Mouse (Mus musculus) midbrain, embryonic 14.5 days (tissue): Measurements from ENCODE around the gene Igfbpl1. TPM values are rescaled to one million over a fixed set of nuclear protein-coding genes. Genes with fewer than 3 reads are reported as not detected.

Source experiments
- ATAC-seq: fragments of 200-750 bp; cut with Nextera tagmentation; 2 replicates; pipeline ENCODE4 v1.8.0; 2017; ENCODE audit warnings: moderate number of reproducible peaks, moderate library complexity; ENCODE audit not compliant: low FRiP score, low TSS enrichment
- DNase-seq: peaks from one replicate; pipeline ENCODE4 v3.0.0-alpha.2; 2015
- H3K27ac ChIP-seq: fragments of 300-500 bp; sonication (generic); replicated peaks from 2 replicates; pipeline ENCODE4 v1.5.1; 2014; ENCODE audit warnings: mild to moderate bottlenecking, low read depth, low read length, moderate library complexity
- H3K27me3 ChIP-seq: fragments of 300-500 bp; sonication (generic); 2 replicates; pipeline ENCODE4 v1.6.1; 2014; ENCODE audit warnings: low read length, control low read depth, mixed read lengths; ENCODE audit not compliant: control insufficient read depth, insufficient read depth
- H3K36me3 ChIP-seq: fragments of 300-500 bp; sonication (generic); 2 replicates; pipeline ENCODE4 v1.6.1; 2014; ENCODE audit warnings: low read length, control low read depth; ENCODE audit not compliant: control insufficient read depth, insufficient read depth
- H3K4me1 ChIP-seq: fragments of 300-500 bp; sonication (generic); 2 replicates; pipeline ENCODE4 v1.6.1; 2014; ENCODE audit warnings: mild to moderate bottlenecking, antibody characterized with exemption, low read length, control low read depth; ENCODE audit not compliant: control insufficient read depth, insufficient read depth
- H3K4me2 ChIP-seq: fragments of 300-500 bp; sonication (generic); 2 replicates; pipeline ENCODE4 v1.6.1; 2014; ENCODE audit warnings: mild to moderate bottlenecking, low read length, moderate library complexity
- H3K4me3 ChIP-seq: fragments of 300-500 bp; sonication (generic); replicated peaks from 2 replicates; pipeline ENCODE4 v1.5.1; 2014; ENCODE audit warnings: low read depth, low read length
- H3K9ac ChIP-seq: fragments of 300-500 bp; sonication (generic); replicated peaks from 2 replicates; pipeline ENCODE4 v1.6.1; 2014; ENCODE audit warnings: mild to moderate bottlenecking, low read length, moderate library complexity
- H3K9me3 ChIP-seq: fragments of 300-500 bp; sonication (generic); 2 replicates; pipeline ENCODE4 v1.6.1; 2016; ENCODE audit warnings: low read length, control low read depth, mixed read lengths; ENCODE audit not compliant: control insufficient read depth
- WGBS: fragments of 180-500 bp; shearing (Covaris S2); extraction: QIAGEN DNeasy Blood & Tissue Kit; methylation state at CpG from one replicate; pipeline ENCODE4 v1.1.7; 2014; 5-methylcytosine and 5-hydroxymethylcytosine counted together
- polyA plus RNA-seq: library from polyadenylated mRNA; unstranded; fragments of >200 nt; fragmentation: Nextera tagmentation; extraction: Ambion mirVana; gene quantifications from 2 replicates; pipeline ENCODE4 v1.2.1, GENCODE M21; 2014

The Igfbpl1 gene
- 112 and 143 TPM in 2 replicates for polyA plus RNA-seq

DNA sequence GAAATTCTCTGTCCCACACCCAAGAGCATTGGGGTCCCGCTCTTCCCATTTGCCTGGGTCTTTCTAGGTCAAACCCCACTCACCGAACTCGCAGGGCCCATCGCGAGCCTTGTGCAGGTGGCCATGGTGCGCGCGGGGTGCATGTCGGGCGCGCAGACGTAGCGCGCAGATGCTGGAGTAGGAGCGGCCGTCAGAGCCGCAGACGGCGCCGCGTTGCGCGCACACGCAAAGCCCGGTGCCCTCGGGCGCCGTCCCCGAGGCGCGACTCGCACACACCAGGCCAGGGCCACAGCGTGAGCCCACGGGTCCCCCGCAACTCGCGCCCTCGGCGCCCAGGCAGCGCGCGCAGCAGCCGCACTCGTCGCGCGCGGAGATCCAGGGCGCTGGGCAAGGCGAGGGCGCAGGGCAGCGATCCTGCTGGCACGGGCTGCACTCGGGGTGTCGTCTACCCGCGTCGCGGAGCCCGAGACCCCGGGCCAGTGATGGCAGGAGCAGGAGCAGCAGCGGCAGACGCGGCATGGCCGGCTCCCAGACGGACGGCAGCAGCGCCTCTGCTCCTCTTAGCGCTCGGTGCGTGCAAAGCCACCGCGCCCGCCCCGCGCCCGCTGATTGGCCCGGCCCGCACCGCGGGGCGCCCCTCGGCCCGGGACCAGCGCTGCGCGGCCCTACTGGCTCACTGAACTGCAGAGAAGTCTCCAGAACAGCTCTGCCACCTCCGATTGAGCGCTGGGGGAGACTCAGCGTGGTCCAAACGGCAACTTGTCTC is at the start of gene Igfbpl1:
Gene Igfbpl1 (minus strand): TSS at position 649 of the 766 bp plus-strand sequence.
- peak; percentile 34; the same call in 1 of the 2 replicates for ATAC-seq
- H3K4me1 ChIP-seq: peaks cover 56% of the 10 kb centered on the region
- H3K27ac ChIP-seq: peak within 1 kb of the TSS; percentile 92
- DNase-seq: peak; percentile 83
- under 1% methylated on average over 91 of the region's 91 CpGs for WGBS
- peak within 1 kb of the TSS; percentile 71 for H3K4me2 ChIP-seq
- peak within 1 kb of the TSS; percentile 65 for H3K4me3 ChIP-seq
- no peaks in the 10 kb centered on the region for H3K9me3 ChIP-seq
- peaks cover 17% of the 10 kb centered on the region; the same call in 1 of the 2 replicates for H3K27me3 ChIP-seq
- H3K9ac ChIP-seq: peak within 1 kb of the TSS; percentile 84
- no peaks in the 10 kb centered on the region for H3K36me3 ChIP-seq

DNA sequence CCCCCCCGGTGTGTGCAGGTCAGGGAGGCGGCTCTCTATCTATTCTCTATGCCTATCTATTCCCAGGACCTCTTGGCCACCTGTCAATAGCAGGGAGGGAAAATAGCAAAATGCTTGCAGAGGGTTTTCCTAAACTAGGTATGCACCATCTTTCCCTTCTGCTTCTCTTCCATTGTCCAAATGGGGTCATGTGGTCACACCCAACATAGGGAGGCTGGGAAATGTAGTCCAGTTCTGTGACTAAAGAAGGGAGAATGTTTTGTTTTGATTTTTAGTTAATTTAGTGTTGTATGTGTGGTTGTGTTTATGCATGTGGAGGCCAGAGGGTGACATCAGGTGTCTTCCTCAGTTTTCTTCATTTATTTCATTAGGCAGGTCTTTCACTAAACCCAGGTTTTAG is 45.4 kb upstream of the Igfbpl1 start:
- H3K27me3 ChIP-seq: no peaks in the 10 kb centered on the region
- no peak overlapping the region for H3K9ac ChIP-seq
- 0 out of 2 replicates have a peak, but pooled peaks cover 4% of the 10 kb centered on the region for H3K4me1 ChIP-seq
- WGBS: 96% methylated on average over 2 of the region's 2 CpGs
- 0 out of 2 replicates have a peak, but pooled peaks cover 7% of the 10 kb centered on the region for H3K9me3 ChIP-seq
- ATAC-seq (no peak), DNase-seq (no peak)
- H3K4me2 ChIP-seq: no peak overlapping the region
- no peaks in the 10 kb centered on the region for H3K36me3 ChIP-seq
- H3K27ac ChIP-seq: no peak overlapping the region
- H3K4me3 ChIP-seq: no peak overlapping the region

DNA sequence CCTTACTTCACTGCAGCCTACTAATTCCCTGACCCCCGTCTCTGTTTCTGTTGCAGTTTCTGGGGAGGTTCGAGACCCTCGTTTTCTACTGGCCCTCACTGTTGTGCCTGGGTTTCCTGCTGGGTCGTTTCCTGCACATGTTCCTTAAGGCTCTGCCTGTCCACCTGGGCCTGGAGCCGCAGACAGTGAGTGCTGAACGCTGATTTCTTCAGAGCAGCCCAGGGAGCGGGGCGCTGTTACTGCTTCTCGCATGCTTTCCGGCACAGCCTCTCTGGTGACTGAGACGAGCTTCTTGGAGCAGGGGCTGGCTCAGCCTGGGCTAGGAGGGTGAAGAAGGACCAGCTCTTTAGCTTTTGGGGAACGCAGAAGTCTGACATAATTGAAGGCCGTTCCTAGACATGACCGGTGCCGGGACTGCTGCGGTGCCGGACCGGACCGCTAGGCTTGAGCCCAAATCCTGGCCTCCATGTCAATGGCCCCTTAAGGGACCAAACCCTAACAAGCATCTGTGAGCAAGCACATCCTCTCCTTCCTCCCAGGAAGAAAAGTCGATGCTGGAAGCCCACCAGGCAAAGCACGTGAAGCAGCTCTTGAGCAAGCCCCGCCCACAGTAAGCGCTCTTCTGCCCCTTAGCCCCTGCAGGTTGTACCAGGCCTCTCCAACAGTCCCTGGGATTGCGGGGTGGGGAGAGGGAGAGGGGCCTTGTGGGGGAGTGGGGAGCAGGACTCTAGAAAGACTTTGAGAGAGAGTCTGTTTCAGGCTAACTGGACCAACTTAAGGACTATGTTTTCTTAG is 42.5 kb upstream of the Igfbpl1 start:
- H3K9me3 ChIP-seq: no peaks in the 10 kb centered on the region
- WGBS: 27% methylated on average over 24 of the region's 24 CpGs
- DNase-seq (peak; percentile 32), ATAC-seq (no peak)
- H3K36me3 ChIP-seq: no peaks in the 10 kb centered on the region
- no peak overlapping the region for H3K4me3 ChIP-seq
- no peaks in the 10 kb centered on the region for H3K27me3 ChIP-seq
- H3K4me1 ChIP-seq: 0 out of 2 replicates have a peak, but pooled peaks cover 4% of the 10 kb centered on the region
- peak overlapping the region; percentile 14 for H3K4me2 ChIP-seq
- H3K27ac ChIP-seq: no peak overlapping the region
- H3K9ac ChIP-seq: no peak overlapping the region

DNA sequence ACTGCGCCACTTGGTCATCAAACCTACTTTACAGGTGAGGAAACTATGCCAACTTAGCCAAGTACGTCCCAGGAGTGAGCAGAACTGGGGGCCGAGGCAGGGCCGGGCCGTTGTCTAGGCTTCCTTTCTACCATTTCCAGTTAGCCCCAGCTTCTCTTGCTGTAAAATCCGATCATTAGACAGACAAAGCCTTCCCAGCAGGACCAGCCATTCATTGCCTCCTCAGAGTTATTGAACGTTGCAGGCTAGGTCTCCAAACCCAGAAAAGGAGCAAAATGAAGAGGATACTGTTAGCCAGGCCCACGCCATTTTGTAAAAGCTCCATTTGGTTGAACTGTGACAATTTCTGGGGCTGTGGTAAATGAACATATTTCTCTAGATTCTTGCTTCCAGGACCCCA is 40.7 kb upstream of the Igfbpl1 start:
- Histone ChIP-seq H3K4me3 (no peak overlapping the region), H3K4me1 (0 out of 2 replicates have a peak, but pooled peaks cover 4% of the 10 kb centered on the region), H3K9ac (no peak overlapping the region), H3K27ac (no peak overlapping the region), H3K4me2 (no peak overlapping the region), H3K27me3 (no peaks in the 10 kb centered on the region), H3K9me3 (no peaks in the 10 kb centered on the region), H3K36me3 (no peaks in the 10 kb centered on the region)
- ATAC-seq: no peak
- DNase-seq: no peak
- 57% methylated on average over 8 of the region's 8 CpGs for WGBS

DNA sequence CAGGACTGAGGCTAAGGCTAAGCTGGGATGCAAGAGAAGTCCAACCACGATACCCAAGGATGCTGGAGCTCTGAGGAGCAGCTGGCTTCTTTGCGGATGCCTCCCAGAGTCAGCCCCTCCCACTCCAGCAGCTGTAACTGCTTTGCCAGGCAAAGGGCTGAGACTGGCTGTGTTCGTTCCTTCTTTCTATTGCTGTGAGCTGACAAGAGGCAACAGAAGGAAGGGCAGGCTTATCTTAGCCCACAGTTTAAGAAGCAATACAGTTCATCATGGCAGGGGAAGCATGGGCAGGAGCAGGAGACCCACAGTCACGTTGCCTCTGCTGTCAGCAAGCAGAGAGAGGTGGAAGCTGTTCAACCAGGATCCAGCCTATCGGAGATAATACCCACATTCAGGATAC is 34.4 kb upstream of the Igfbpl1 start:
- Histone ChIP-seq H3K27me3 (no peaks in the 10 kb centered on the region), H3K4me3 (no peak overlapping the region), H3K4me2 (no peak overlapping the region), H3K4me1 (no peaks in the 10 kb centered on the region), H3K36me3 (no peaks in the 10 kb centered on the region), H3K27ac (no peak overlapping the region), H3K9ac (no peak overlapping the region), H3K9me3 (no peaks in the 10 kb centered on the region)
- DNase-seq: no peak
- ATAC-seq: no peak
- 50% methylated on average over 5 of the region's 5 CpGs for WGBS

DNA sequence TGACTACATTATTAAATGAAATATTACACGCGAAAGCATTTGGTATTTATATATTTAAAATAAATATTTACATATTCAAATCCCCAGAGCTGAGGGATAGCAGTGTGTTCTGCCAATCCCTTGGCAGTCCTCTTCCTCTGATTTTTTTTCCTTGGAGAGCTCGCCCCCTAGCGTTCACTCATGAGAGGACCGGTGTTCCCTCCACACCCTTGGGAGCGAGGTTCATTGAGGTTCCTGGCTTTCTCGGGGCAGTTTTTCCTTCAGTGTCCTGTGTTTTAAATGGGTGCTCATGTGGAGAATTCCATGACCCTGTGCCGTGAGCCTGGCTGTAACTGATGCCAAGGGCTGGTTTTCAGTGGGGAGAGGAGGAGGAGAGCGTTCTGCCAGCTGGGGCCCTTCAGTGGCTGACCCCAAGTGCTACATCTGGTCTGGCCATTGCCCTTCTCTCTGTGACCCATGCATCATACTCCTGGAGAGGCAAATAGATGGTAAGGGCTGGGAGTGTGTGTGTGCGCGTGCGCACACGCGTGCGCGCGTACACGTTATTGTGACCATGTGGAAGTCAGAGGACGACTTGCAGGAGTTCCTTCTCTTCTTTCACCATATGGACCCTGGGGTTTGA is 29.2 kb upstream of the Igfbpl1 start:
- Histone ChIP-seq H3K9ac (no peak overlapping the region), H3K4me3 (no peak overlapping the region), H3K36me3 (no peaks in the 10 kb centered on the region), H3K27ac (no peak overlapping the region), H3K4me1 (no peaks in the 10 kb centered on the region), H3K4me2 (no peak overlapping the region), H3K27me3 (no peaks in the 10 kb centered on the region), H3K9me3 (no peaks in the 10 kb centered on the region)
- ATAC-seq (no peak; the same call in 1 of the 2 replicates), DNase-seq (peak; percentile 89)
- WGBS: 44% methylated on average over 19 of the region's 19 CpGs

DNA sequence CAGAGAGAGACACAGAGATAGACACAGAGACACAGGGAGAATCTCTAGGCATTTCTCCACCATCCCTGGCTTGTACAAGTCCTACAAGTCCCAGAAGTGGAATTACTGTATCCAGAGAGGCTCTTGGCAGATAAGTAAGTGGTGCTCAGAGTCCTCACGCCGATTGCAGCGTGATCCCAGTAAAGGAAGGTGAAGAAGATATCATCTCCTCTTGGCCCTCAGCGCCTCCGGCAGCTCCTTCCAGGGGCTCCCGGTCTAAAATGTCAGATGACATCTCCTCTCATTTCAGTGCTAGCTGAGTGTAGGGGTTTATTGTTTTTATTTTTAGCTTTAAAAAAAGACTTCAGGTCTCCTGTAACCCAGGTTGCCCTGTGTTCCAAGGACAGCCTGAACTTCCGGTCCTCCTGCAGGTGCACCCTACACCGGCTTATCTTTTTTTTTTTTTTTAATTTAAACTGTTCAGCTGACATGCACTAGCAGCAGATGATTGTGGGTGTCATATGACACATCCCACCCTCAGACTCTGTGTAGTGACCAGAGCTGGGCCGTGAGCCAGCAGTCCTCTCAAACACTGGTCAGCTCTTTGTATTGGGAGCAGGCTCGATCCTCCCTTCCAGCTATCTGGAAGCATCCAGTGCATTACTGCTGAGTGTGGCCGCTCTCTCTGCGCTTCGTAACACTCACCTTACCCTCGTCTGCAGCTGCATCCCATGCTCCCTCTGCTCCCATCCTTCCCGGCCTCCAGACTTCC is 26.9 kb upstream of the Igfbpl1 start:
- no peaks in the 10 kb centered on the region for H3K36me3 ChIP-seq
- ATAC-seq (no peak), DNase-seq (no peak)
- H3K27me3 ChIP-seq: no peaks in the 10 kb centered on the region
- no peaks in the 10 kb centered on the region for H3K4me1 ChIP-seq
- 81% methylated on average over 15 of the region's 15 CpGs for WGBS
- no peak overlapping the region for H3K4me2 ChIP-seq
- H3K4me3 ChIP-seq: no peak overlapping the region
- H3K9me3 ChIP-seq: no peaks in the 10 kb centered on the region
- no peak overlapping the region for H3K27ac ChIP-seq
- H3K9ac ChIP-seq: no peak overlapping the region

DNA sequence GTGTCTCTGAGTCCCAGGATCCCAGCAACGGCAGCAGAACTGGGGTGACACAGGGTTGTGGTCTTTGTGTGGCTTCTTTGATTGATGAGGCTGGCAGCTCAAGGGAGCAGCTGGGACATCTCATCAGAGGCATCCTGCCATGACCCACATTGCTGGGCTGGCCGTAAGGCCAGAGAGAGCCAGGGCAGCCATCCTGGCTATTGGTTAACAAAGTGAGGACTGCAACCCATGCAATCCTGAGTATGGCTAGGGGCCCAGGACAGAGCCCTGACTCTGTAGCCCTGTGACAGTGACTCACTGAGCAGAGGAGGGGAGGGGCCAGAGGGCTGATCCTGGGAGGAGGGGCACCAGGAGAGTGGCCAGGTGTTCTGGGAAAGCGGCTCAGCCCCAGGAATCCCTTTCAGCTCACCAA is 24.9 kb upstream of the Igfbpl1 start:
- H3K9ac ChIP-seq: no peak overlapping the region
- H3K36me3 ChIP-seq: no peaks in the 10 kb centered on the region
- DNase-seq (no peak), ATAC-seq (no peak)
- H3K27ac ChIP-seq: no peak overlapping the region
- no peaks in the 10 kb centered on the region for H3K27me3 ChIP-seq
- H3K4me2 ChIP-seq: no peak overlapping the region
- 56% methylated on average over 3 of the region's 3 CpGs for WGBS
- H3K4me3 ChIP-seq: no peak overlapping the region
- no peaks in the 10 kb centered on the region for H3K9me3 ChIP-seq
- H3K4me1 ChIP-seq: no peaks in the 10 kb centered on the region
